Mouse (Mus musculus): ENCODE measurements around the gene Srsf3. TPM values are rescaled to one million over a fixed set of nuclear protein-coding genes. Genes with fewer than 3 reads are reported as not detected.

The Srsf3 gene
- polyA plus RNA-seq, 1 experiment from 2014 or later = 318 TPM

GRCm38 (mm10) chr17:29000465-29000864, 32.0 kb upstream of the Srsf3 start:
- Histone ChIP-seq H3K9ac (no peak overlapping the region), H3K36me3 (peaks cover 41% of the 10 kb centered on the region), H3K4me1 (replicated peaks) (peaks cover 3% of the 10 kb centered on the region; the same call in 1 of the 2 replicates), H3K9me3 (replicated peaks) (no peaks in the 10 kb centered on the region), H3K27ac (no peak overlapping the region), H3K4me3 (no peak overlapping the region), H3K27me3 (no peaks in the 10 kb centered on the region), H3K4me2 (no peak overlapping the region)
- no peak for ATAC-seq (replicated peaks; ENCODE audit: insufficient number of reproducible peaks, insufficient read depth, low FRiP score, low read depth)
- 84% methylated on average over 6 of the region's 6 CpGs for WGBS

- Histone ChIP-seq H3K27me3 (no peaks in the 10 kb centered on the region), H3K9ac (no peak overlapping the region), H3K4me2 (no peak overlapping the region), H3K36me3 (peaks cover 24% of the 10 kb centered on the region), H3K27ac (no peak overlapping the region), H3K4me1 (replicated peaks) (peaks cover 17% of the 10 kb centered on the region), H3K4me3 (no peak overlapping the region), H3K9me3 (replicated peaks) (no peaks in the 10 kb centered on the region)
- 54% methylated on average over 1 of the region's 1 CpGs for WGBS
- ATAC-seq (replicated peaks; ENCODE audit: insufficient number of reproducible peaks, insufficient read depth, low FRiP score, low read depth) = no peak
Measured at GRCm38 (mm10) chr17:29003740-29004139, 28.7 kb upstream of the Srsf3 start.

- no peaks in the 10 kb centered on the region for H3K9me3 ChIP-seq (replicated peaks)
- no peak for ATAC-seq (replicated peaks; ENCODE audit: insufficient number of reproducible peaks, insufficient read depth, low FRiP score, low read depth)
- H3K27me3 ChIP-seq = no peaks in the 10 kb centered on the region
- no peak overlapping the region for H3K4me3 ChIP-seq
- peaks cover 12% of the 10 kb centered on the region for H3K36me3 ChIP-seq
- no peak overlapping the region for H3K27ac ChIP-seq
- 96% methylated on average over 3 of the region's 3 CpGs for WGBS
- no peak overlapping the region for H3K9ac ChIP-seq
- H3K4me1 ChIP-seq (replicated peaks) = peaks cover 17% of the 10 kb centered on the region
- H3K4me2 ChIP-seq = no peak overlapping the region
Measured at GRCm38 (mm10) chr17:29005002-29005401, 27.4 kb upstream of the Srsf3 start.

GRCm38 (mm10) chr17:29006812-29007211, 25.6 kb upstream of the Srsf3 start:
- H3K4me1 ChIP-seq (replicated peaks) = peaks cover 17% of the 10 kb centered on the region
- no peaks in the 10 kb centered on the region; the same call in 1 of the 2 replicates for H3K36me3 ChIP-seq
- H3K9ac ChIP-seq = peak overlapping the region; percentile 93
- ATAC-seq (replicated peaks; ENCODE audit: insufficient number of reproducible peaks, insufficient read depth, low FRiP score, low read depth) = no peak
- H3K4me3 ChIP-seq = peak overlapping the region; percentile 99
- H3K4me2 ChIP-seq = peak overlapping the region; percentile 82
- peak overlapping the region; percentile 91 for H3K27ac ChIP-seq
- H3K9me3 ChIP-seq (replicated peaks) = no peaks in the 10 kb centered on the region
- no peaks in the 10 kb centered on the region for H3K27me3 ChIP-seq
- 4% methylated on average over 7 of the region's 7 CpGs for WGBS

GRCm38 (mm10) chr17:29007243-29007640, 25.2 kb upstream of the Srsf3 start:
- H3K4me2 ChIP-seq = peak overlapping the region; percentile 82
- no peaks in the 10 kb centered on the region for H3K27me3 ChIP-seq
- ATAC-seq (replicated peaks; ENCODE audit: insufficient number of reproducible peaks, insufficient read depth, low FRiP score, low read depth) = peak; percentile 19; the same call in 1 of the 2 replicates
- 0% methylated on average over 19 of the region's 19 CpGs for WGBS
- H3K9me3 ChIP-seq (replicated peaks) = no peaks in the 10 kb centered on the region
- peak overlapping the region; percentile 99 for H3K4me3 ChIP-seq
- H3K36me3 ChIP-seq = no peaks in the 10 kb centered on the region; the same call in 1 of the 2 replicates
- peak overlapping the region; percentile 93 for H3K9ac ChIP-seq
- H3K27ac ChIP-seq = peak overlapping the region; percentile 91
- H3K4me1 ChIP-seq (replicated peaks) = peaks cover 17% of the 10 kb centered on the region

- H3K27ac ChIP-seq = peak within 1 kb of the TSS; percentile 91
- peak; percentile 94 for ATAC-seq (replicated peaks; ENCODE audit: insufficient number of reproducible peaks, insufficient read depth, low FRiP score, low read depth)
- peak within 1 kb of the TSS; percentile 93 for H3K9ac ChIP-seq
- no peaks in the 10 kb centered on the region; the same call in 1 of the 2 replicates for H3K36me3 ChIP-seq
- no peaks in the 10 kb centered on the region for H3K9me3 ChIP-seq (replicated peaks)
- H3K27me3 ChIP-seq = no peaks in the 10 kb centered on the region
- under 1% methylated on average over 65 of the region's 65 CpGs for WGBS
- H3K4me2 ChIP-seq = peak within 1 kb of the TSS; percentile 82
- H3K4me3 ChIP-seq = peak within 1 kb of the TSS; percentile 99
- peaks cover 17% of the 10 kb centered on the region for H3K4me1 ChIP-seq (replicated peaks)
Measured at GRCm38 (mm10) chr17:29007641-29008325, 24.6 kb upstream of the Srsf3 start, which contains the start of gene Stk38. Stk38 (minus strand) TSS chr17:29007995.

- Histone ChIP-seq H3K4me1 (replicated peaks) (peaks cover 17% of the 10 kb centered on the region), H3K4me2 (peak overlapping the region; percentile 82), H3K9ac (peak overlapping the region; percentile 93), H3K9me3 (replicated peaks) (no peaks in the 10 kb centered on the region), H3K4me3 (peak overlapping the region; percentile 99), H3K27me3 (no peaks in the 10 kb centered on the region), H3K36me3 (no peaks in the 10 kb centered on the region; the same call in 1 of the 2 replicates), H3K27ac (peak overlapping the region; percentile 91)
- 18% methylated on average over 8 of the region's 8 CpGs for WGBS
- ATAC-seq (replicated peaks; ENCODE audit: insufficient number of reproducible peaks, insufficient read depth, low FRiP score, low read depth) = no peak
Measured at GRCm38 (mm10) chr17:29008326-29008650, 24.1 kb upstream of the Srsf3 start.

- H3K27ac ChIP-seq = no peak overlapping the region
- no peak for ATAC-seq (replicated peaks; ENCODE audit: insufficient number of reproducible peaks, insufficient read depth, low FRiP score, low read depth)
- WGBS = 81% methylated on average over 4 of the region's 4 CpGs
Measured at GRCm38 (mm10) chr17:29009181-29009580, 23.2 kb upstream of the Srsf3 start.

GRCm38 (mm10) chr17:29014235-29014634, 18.2 kb upstream of the Srsf3 start:
- no peaks in the 10 kb centered on the region; the same call in 1 of the 2 replicates for H3K9me3 ChIP-seq (replicated peaks)
- H3K27ac ChIP-seq = no peak overlapping the region
- H3K36me3 ChIP-seq = no peaks in the 10 kb centered on the region
- H3K27me3 ChIP-seq = no peaks in the 10 kb centered on the region
- no peak overlapping the region for H3K9ac ChIP-seq
- H3K4me1 ChIP-seq (replicated peaks) = 0 out of 2 replicates have a peak, but pooled peaks cover 3% of the 10 kb centered on the region
- H3K4me3 ChIP-seq = no peak overlapping the region
- ATAC-seq (replicated peaks; ENCODE audit: insufficient number of reproducible peaks, insufficient read depth, low FRiP score, low read depth) = no peak
- H3K4me2 ChIP-seq = no peak overlapping the region

More at GRCm38 (mm10) chr17:29009181-29009580, 23.2 kb upstream of the Srsf3 start:
- Histone ChIP-seq H3K36me3 (no peaks in the 10 kb centered on the region; the same call in 1 of the 2 replicates), H3K9ac (no peak overlapping the region), H3K4me2 (no peak overlapping the region), H3K9me3 (replicated peaks) (no peaks in the 10 kb centered on the region), H3K4me3 (no peak overlapping the region), H3K27me3 (no peaks in the 10 kb centered on the region), H3K4me1 (replicated peaks) (peaks cover 16% of the 10 kb centered on the region)

- Histone ChIP-seq H3K27me3 (no peaks in the 10 kb centered on the region), H3K9me3 (replicated peaks) (no peaks in the 10 kb centered on the region; the same call in 1 of the 2 replicates), H3K4me3 (no peak overlapping the region), H3K27ac (no peak overlapping the region), H3K4me2 (no peak overlapping the region), H3K9ac (no peak overlapping the region), H3K36me3 (no peaks in the 10 kb centered on the region), H3K4me1 (replicated peaks) (0 out of 2 replicates have a peak, but pooled peaks cover 3% of the 10 kb centered on the region)
- no peak for ATAC-seq (replicated peaks; ENCODE audit: insufficient number of reproducible peaks, insufficient read depth, low FRiP score, low read depth)
- WGBS = 33% methylated on average over 2 of the region's 2 CpGs
Measured at GRCm38 (mm10) chr17:29015638-29016037, 16.8 kb upstream of the Srsf3 start.

GRCm38 (mm10) chr17:29016705-29017104, 15.7 kb upstream of the Srsf3 start:
- H3K27ac ChIP-seq = no peak overlapping the region
- H3K9me3 ChIP-seq (replicated peaks) = no peaks in the 10 kb centered on the region; the same call in 1 of the 2 replicates
- H3K4me3 ChIP-seq = no peak overlapping the region
- 80% methylated on average over 4 of the region's 4 CpGs for WGBS
- H3K4me1 ChIP-seq (replicated peaks) = 0 out of 2 replicates have a peak, but pooled peaks cover 3% of the 10 kb centered on the region
- H3K27me3 ChIP-seq = no peaks in the 10 kb centered on the region
- H3K4me2 ChIP-seq = no peak overlapping the region
- ATAC-seq (replicated peaks; ENCODE audit: insufficient number of reproducible peaks, insufficient read depth, low FRiP score, low read depth) = no peak
- no peak overlapping the region for H3K9ac ChIP-seq
- H3K36me3 ChIP-seq = no peaks in the 10 kb centered on the region

Data from heart, embryonic 15.5 days (tissue).